Mouse (Mus musculus): ENCODE measurements around the gene Ikzf4.

DNA sequence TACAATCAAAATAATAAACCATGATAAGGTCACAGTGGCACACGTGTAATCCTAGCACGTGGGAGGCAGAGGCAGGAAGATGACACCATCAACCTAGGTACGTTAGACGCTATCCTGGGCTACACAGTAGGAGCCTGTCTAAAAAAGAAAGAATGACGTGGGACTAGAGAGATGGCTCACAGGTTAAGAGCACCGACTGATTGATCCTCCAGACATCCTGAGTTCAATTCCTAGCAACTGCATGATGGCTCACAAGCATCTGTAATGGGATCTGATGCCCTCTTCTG is 32.7 kb downstream of the Ikzf4 start:
- no peak for TF ChIP-seq POLR2A (IDR thresholded peaks at IDR 0.05; ENCODE audit: extremely low read depth, insufficient read depth, low read length)
- TF ChIP-seq CTCF (IDR thresholded peaks at IDR 0.05; ENCODE audit: extremely low read depth, insufficient read depth, low read length) = no peak
